Mouse (Mus musculus): ENCODE measurements around the gene Mad2l2. TPM values are rescaled to one million over a fixed set of nuclear protein-coding genes. Genes with fewer than 3 reads are reported as not detected.

Gene Mad2l2
- polyA plus RNA-seq, 1 experiment from 2014 or later, result 104 TPM

Small RNA genes within 50 kb of the gene (microRNA-seq; reads per million reads assigned to microRNA genes)
- not detected for gene Mir7022

Other genes with a start within 250 kb of the Mad2l2 start
- gene Mfn2, start 225.7 kb upstream of the Mad2l2 start, polyA plus RNA-seq (2014; fragmentation: Nextera tagmentation; extraction: Ambion mirVana), result 20.7 and 23.7 TPM in 2 replicates
- 39.0 and 40.9 TPM in 2 replicates for gene Plod1, start 193.6 kb upstream of the Mad2l2 start, polyA plus RNA-seq (2014; fragmentation: Nextera tagmentation; extraction: Ambion mirVana)
- gene 2510039O18Rik, start 189.5 kb upstream of the Mad2l2 start, polyA plus RNA-seq (2014; fragmentation: Nextera tagmentation; extraction: Ambion mirVana), result 17.4 and 19.7 TPM in 2 replicates
- gene Nppb, start 144.6 kb upstream of the Mad2l2 start, polyA plus RNA-seq (2014; fragmentation: Nextera tagmentation; extraction: Ambion mirVana), result not detected in 2 replicates
- gene Nppa, start 129.7 kb upstream of the Mad2l2 start, polyA plus RNA-seq (2014; fragmentation: Nextera tagmentation; extraction: Ambion mirVana), result 0.31 and 2.0 TPM in 2 replicates
- 6.1 and 7.5 TPM in 2 replicates for gene Clcn6, start 91.6 kb upstream of the Mad2l2 start, polyA plus RNA-seq (2014; fragmentation: Nextera tagmentation; extraction: Ambion mirVana)
- gene Mthfr, start 91.3 kb upstream of the Mad2l2 start, polyA plus RNA-seq (2014; fragmentation: Nextera tagmentation; extraction: Ambion mirVana), result 18.7 and 19.7 TPM in 2 replicates
- gene Agtrap, start 42.4 kb upstream of the Mad2l2 start, polyA plus RNA-seq (2014; fragmentation: Nextera tagmentation; extraction: Ambion mirVana), result 9.2 and 10.5 TPM in 2 replicates
- gene Draxin, start 314 bp downstream of the Mad2l2 start, polyA plus RNA-seq (2014; fragmentation: Nextera tagmentation; extraction: Ambion mirVana), result 2.0 and 2.5 TPM in 2 replicates
- gene Fbxo6, start 21.8 kb downstream of the Mad2l2 start, polyA plus RNA-seq (2014; fragmentation: Nextera tagmentation; extraction: Ambion mirVana), result 11.0 and 11.5 TPM in 2 replicates
- gene Fbxo44, start 30.1 kb downstream of the Mad2l2 start, polyA plus RNA-seq (2014; fragmentation: Nextera tagmentation; extraction: Ambion mirVana), result 10.4 and 12.2 TPM in 2 replicates
- 0.58 and 1.0 TPM in 2 replicates for gene Fbxo2, start 30.2 kb downstream of the Mad2l2 start, polyA plus RNA-seq (2014; fragmentation: Nextera tagmentation; extraction: Ambion mirVana)
- 0.40 TPM in 2 replicates for gene Disp3, start 157.6 kb downstream of the Mad2l2 start, polyA plus RNA-seq (2014; fragmentation: Nextera tagmentation; extraction: Ambion mirVana)